Mouse (Mus musculus) testis, adult 2 months (tissue): Measurements from ENCODE around the gene Gmnc.

ENCODE experiments used
- CTCF ChIP-seq: fragments of 200-500 bp; IDR thresholded peaks from 2 replicates; pipeline ENCODE4 v1.5.1; 2012; ENCODE audit warnings: low read depth, mild to moderate bottlenecking, inconsistent platforms, low read length, moderate library complexity; ENCODE audit not compliant: control insufficient read depth, insufficient read depth, insufficient replicate concordance
- POLR2A ChIP-seq: fragments of 200-500 bp; IDR thresholded peaks from 2 replicates; pipeline ENCODE4 v1.6.1; 2012; ENCODE audit warnings: low read depth, mild to moderate bottlenecking, inconsistent platforms, low read length, moderate library complexity; ENCODE audit not compliant: control insufficient read depth

DNA sequence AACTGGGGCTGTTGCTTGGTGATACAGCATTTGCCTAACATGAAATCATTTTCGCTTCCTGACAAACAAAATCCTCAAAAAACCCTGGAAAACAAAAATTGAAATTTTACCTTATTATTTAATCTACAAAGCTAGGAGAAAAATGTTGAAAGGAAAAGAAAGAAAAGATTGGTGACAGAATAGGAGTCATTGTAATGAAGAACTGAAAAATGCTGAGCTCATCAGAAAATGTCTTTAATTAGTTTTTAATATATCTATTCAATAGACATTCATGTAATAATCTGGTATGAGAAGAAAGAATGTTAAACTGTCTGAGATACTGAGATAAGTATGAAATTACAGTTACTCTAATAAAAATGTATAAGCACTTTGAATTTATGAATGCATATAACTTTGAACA, 3.3 kb downstream of the Gmnc start:
- TF ChIP-seq POLR2A = no peak
- TF ChIP-seq CTCF = no peak
